Mouse (Mus musculus) hindbrain, embryonic 11.5 days (tissue): ENCODE measurements at regions not wholly inside any gene's neighbourhood (a gene's known extent, or its start where the extent isn't known, plus 50 kb on each side); places are given as distances from the start of the nearest gene placed in this dataset.

ENCODE experiments used
- ATAC-seq: fragments of 200-750 bp; cut with Nextera tagmentation; 2 replicates; pipeline ENCODE4 v1.8.0; 2017; ENCODE audit warnings: mild to moderate bottlenecking, moderate TSS enrichment, moderate library complexity; ENCODE audit not compliant: low FRiP score
- DNase-seq: peaks from one replicate; pipeline ENCODE4 v3.0.0-alpha.2; 2015; ENCODE audit warnings: low spot score
- H3K27ac ChIP-seq: fragments of 300-500 bp; sonication (generic); 2 replicates; pipeline ENCODE4 v1.5.1; 2014; ENCODE audit warnings: mild to moderate bottlenecking, low read depth, low read length
- H3K27me3 ChIP-seq: fragments of 300-500 bp; sonication (generic); 2 replicates; pipeline ENCODE4 v1.6.1; 2014; ENCODE audit warnings: mild to moderate bottlenecking, low read length, moderate library complexity, mixed read lengths; ENCODE audit not compliant: control insufficient read depth, insufficient read depth
- H3K36me3 ChIP-seq: fragments of 300-500 bp; sonication (generic); 2 replicates; pipeline ENCODE4 v1.6.1; 2014; ENCODE audit warnings: mild to moderate bottlenecking, low read length, moderate library complexity, mixed read lengths; ENCODE audit not compliant: control insufficient read depth, insufficient read depth
- H3K4me1 ChIP-seq: fragments of 300-500 bp; sonication (generic); replicated peaks from 2 replicates; pipeline ENCODE4 v1.6.1; 2014; ENCODE audit warnings: low read length, mixed read lengths; ENCODE audit not compliant: control insufficient read depth, insufficient read depth
- H3K4me2 ChIP-seq: fragments of 300-500 bp; sonication (generic); replicated peaks from 2 replicates; pipeline ENCODE4 v1.6.1; 2014; ENCODE audit warnings: mild to moderate bottlenecking, low read depth, low read length
- H3K4me3 ChIP-seq: fragments of 300-500 bp; sonication (generic); 2 replicates; pipeline ENCODE4 v1.5.1; 2014; ENCODE audit warnings: low read depth, low read length
- H3K9ac ChIP-seq: fragments of 300-500 bp; sonication (generic); 2 replicates; pipeline ENCODE4 v1.6.1; 2014; ENCODE audit warnings: low read depth, low read length
- H3K9me3 ChIP-seq: fragments of 300-500 bp; sonication (generic); 2 replicates; pipeline ENCODE4 v1.6.1; 2016; ENCODE audit warnings: low read length; ENCODE audit not compliant: control insufficient read depth
- WGBS: fragments of 180-500 bp; shearing (Covaris S2); extraction: QIAGEN DNeasy Blood & Tissue Kit; methylation state at CpG from one replicate; pipeline ENCODE4 v1.1.7; 2014; 5-methylcytosine and 5-hydroxymethylcytosine counted together

GRCm38 (mm10) chr5:29951381-29952350 lies 61.2 kb upstream of the Il6 start:
- H3K36me3 ChIP-seq = no peaks in the 10 kb centered on the region
- no peak overlapping the region for H3K4me2 ChIP-seq
- no peaks in the 10 kb centered on the region for H3K9me3 ChIP-seq
- H3K4me1 ChIP-seq = no peaks in the 10 kb centered on the region
- DNase-seq (no peak), ATAC-seq (no peak)
- WGBS = 79% methylated on average over 7 of the region's 7 CpGs
- H3K27ac ChIP-seq = no peak overlapping the region
- H3K9ac ChIP-seq = no peak overlapping the region
- no peaks in the 10 kb centered on the region for H3K27me3 ChIP-seq
- no peak overlapping the region for H3K4me3 ChIP-seq
